Mouse (Mus musculus) midbrain, embryonic 16.5 days (tissue): ENCODE measurements at regions not wholly inside any gene's neighbourhood (a gene's known extent, or its start where the extent isn't known, plus 50 kb on each side); places are given as distances from the start of the nearest gene placed in this dataset.

Experiments
- ATAC-seq: fragments of 200-750 bp; cut with Nextera tagmentation; 2 replicates; pipeline ENCODE4 v1.8.0; 2017; ENCODE audit warnings: moderate TSS enrichment
- H3K27ac ChIP-seq: fragments of 300-500 bp; sonication (generic); 2 replicates; pipeline ENCODE4 v1.5.1; 2014; ENCODE audit warnings: mild to moderate bottlenecking, low read length, mixed read lengths
- H3K27me3 ChIP-seq: fragments of 300-500 bp; sonication (generic); 2 replicates; pipeline ENCODE4 v1.6.1; 2014; ENCODE audit warnings: low read depth, low read length, mixed read lengths; ENCODE audit not compliant: control insufficient read depth, insufficient read depth
- H3K36me3 ChIP-seq: fragments of 300-500 bp; sonication (generic); 2 replicates; pipeline ENCODE4 v1.6.1; 2014; ENCODE audit warnings: mild to moderate bottlenecking, low read length, moderate library complexity, mixed read lengths; ENCODE audit not compliant: control insufficient read depth, insufficient read depth
- H3K4me1 ChIP-seq: fragments of 300-500 bp; sonication (generic); 2 replicates; pipeline ENCODE4 v1.6.1; 2014; ENCODE audit warnings: mild to moderate bottlenecking, low read length, mixed read lengths; ENCODE audit not compliant: control insufficient read depth, insufficient read depth
- H3K4me2 ChIP-seq: fragments of 300-500 bp; sonication (generic); 2 replicates; pipeline ENCODE4 v1.6.1; 2014; ENCODE audit warnings: mild to moderate bottlenecking, low read length, mixed read lengths
- H3K4me3 ChIP-seq: fragments of 300-500 bp; sonication (generic); 2 replicates; pipeline ENCODE4 v1.5.1; 2014; ENCODE audit warnings: low read depth, mild to moderate bottlenecking, low read length, moderate library complexity, mixed read lengths
- H3K9ac ChIP-seq: fragments of 300-500 bp; sonication (generic); 2 replicates; pipeline ENCODE4 v1.6.1; 2014; ENCODE audit warnings: low read depth, low read length, mixed read lengths
- H3K9me3 ChIP-seq: fragments of 300-500 bp; sonication (generic); replicated peaks from 2 replicates; pipeline ENCODE4 v1.6.1; 2014; ENCODE audit warnings: mild to moderate bottlenecking, low read length, mixed read lengths; ENCODE audit not compliant: control insufficient read depth, poor library complexity, severe bottlenecking
- WGBS: fragments of 180-500 bp; shearing (Covaris S2); extraction: QIAGEN DNeasy Blood & Tissue Kit; methylation state at CpG from one replicate; pipeline ENCODE4 v1.1.7; 2014; 5-methylcytosine and 5-hydroxymethylcytosine counted together

- H3K36me3 ChIP-seq, result no peaks in the 10 kb centered on the region
- no peak overlapping the region for H3K27ac ChIP-seq
- no peaks in the 10 kb centered on the region for H3K9me3 ChIP-seq
- 0 out of 2 replicates have a peak, but pooled peaks have one; percentile 32 for ATAC-seq
- no peaks in the 10 kb centered on the region for H3K4me1 ChIP-seq
- H3K9ac ChIP-seq, result no peak overlapping the region
- H3K27me3 ChIP-seq, result no peaks in the 10 kb centered on the region
- WGBS, result 55% methylated on average over 5 of the region's 5 CpGs
- H3K4me3 ChIP-seq, result no peak overlapping the region
- no peak overlapping the region for H3K4me2 ChIP-seq
Observed at GRCm38 (mm10) chr6:11198562-11199271, 708.6 kb downstream of the Ndufa4 start.

GRCm38 (mm10) chr6:11198089-11198488 lies 709.2 kb downstream of the Ndufa4 start:
- H3K4me3 ChIP-seq, result no peak overlapping the region
- no peaks in the 10 kb centered on the region for H3K36me3 ChIP-seq
- no peak for ATAC-seq
- 75% methylated on average over 3 of the region's 3 CpGs for WGBS
- no peaks in the 10 kb centered on the region for H3K9me3 ChIP-seq
- no peaks in the 10 kb centered on the region for H3K4me1 ChIP-seq
- no peak overlapping the region for H3K4me2 ChIP-seq
- no peak overlapping the region for H3K27ac ChIP-seq
- no peak overlapping the region for H3K9ac ChIP-seq
- no peaks in the 10 kb centered on the region for H3K27me3 ChIP-seq
